8 mouse cellular contexts compared by ENCODE assay signal in genomic region chr6:42264626-42265312, GRCm38 (mm10). TPM values are rescaled to one million over a fixed set of nuclear protein-coding genes. Genes with fewer than 3 reads are reported as not detected.
DNase-seq lines count a peak whose midpoint lies in the region; ATAC-seq lines count a peak whose summit lies in the region.

Gene Casp2, plus strand, starts transcription at chr6:42264985.

- peak; percentile 96 for DNase-seq in MEL-GATA-1-ER (ENCODE audit: extremely low read depth, low read depth)
- peak; percentile 97 for DNase-seq in cerebellum, adult 8-10 months
- DNase-seq in forelimb bud, embryonic 11.5 days (ENCODE audit: low read depth, low spot score): peak; percentile 99
- peak; percentile 94 for DNase-seq in layer of hippocampus, adult 9-10 months (ENCODE audit: low spot score)
- peak; percentile 92 for DNase-seq in ovary, postnatal 10 days (ENCODE audit: low spot score)
- DNase-seq in thymus, postnatal 10 days (ENCODE audit: low spot score in 2 of 2): peak; percentile 96 to 98

- peak within 1 kb of the TSS; percentile 76 for H3K4me2 ChIP-seq in lung, embryonic 16.5 days (ENCODE audit: low read depth, low read length)

- no peaks in the 10 kb centered on the region for H3K9me3 ChIP-seq in lung, embryonic 16.5 days (ENCODE audit: control insufficient read depth, low read length)

- peak; percentile 89 to 91 for ATAC-seq in hematopoietic stem cell, adult 5-6 weeks (replicated peaks in 1 of 2; ENCODE audit: insufficient read depth in 1 of 2, low FRiP score in 2 of 2, low TSS enrichment in 1 of 2, low read depth in 1 of 2, poor library complexity in 2 of 2, severe bottlenecking in 2 of 2)
- ATAC-seq in lung, embryonic 16.5 days (ENCODE audit: low read depth): peak; percentile 98

- H3K27me3 ChIP-seq in lung, embryonic 16.5 days (ENCODE audit: control insufficient read depth, insufficient read depth, low read depth, low read length): no peaks in the 10 kb centered on the region

- 0% methylated on average over 51 of the region's 51 CpGs for WGBS in lung, embryonic 16.5 days

- peak within 1 kb of the TSS; percentile 89 for H3K4me3 ChIP-seq in lung, embryonic 16.5 days (ENCODE audit: low read length)

- H3K36me3 ChIP-seq in lung, embryonic 16.5 days (ENCODE audit: control insufficient read depth, insufficient read depth, low read length): peaks cover 22% of the 10 kb centered on the region

- H3K27ac ChIP-seq in lung, embryonic 16.5 days (ENCODE audit: low read length): peak within 1 kb of the TSS; percentile 84

- H3K4me1 ChIP-seq in lung, embryonic 16.5 days (replicated peaks; ENCODE audit: control insufficient read depth, insufficient read depth, low read length): peaks cover 6% of the 10 kb centered on the region

- peak within 1 kb of the TSS; percentile 96 for H3K9ac ChIP-seq in lung, embryonic 16.5 days (ENCODE audit: low read length)

RNA-seq across cellular contexts. Expression of gene Casp2, which starts in this region (rescaled TPM):
- total RNA-seq in hematopoietic stem cell, adult 5-6 weeks (2017): 101 and 111 TPM in 2 replicates
- 67.9 and 71.4 TPM in 2 replicates for polyA plus RNA-seq in lung, embryonic 16.5 days (2015; fragmentation: Nextera tagmentation; extraction: Ambion mirVana)

Comparison
In these comparisons a context has a peak if more than half of its experiments do, and no peak if none do; other contexts are left out.
1. Peak in every context shown above with its lines: DNase-seq, ATAC-seq, H3K4me3 ChIP-seq and H3K27ac ChIP-seq.